Mouse (Mus musculus) hindbrain, embryonic 11.5 days (tissue): ENCODE measurements around the gene Plcl1. TPM values are rescaled to one million over a fixed set of nuclear protein-coding genes. Genes with fewer than 3 reads are reported as not detected.

ENCODE experiments used
- ATAC-seq: fragments of 200-750 bp; cut with Nextera tagmentation; 2 replicates; pipeline ENCODE4 v1.8.0; 2017; ENCODE audit warnings: mild to moderate bottlenecking, moderate TSS enrichment, moderate library complexity; ENCODE audit not compliant: low FRiP score
- DNase-seq: peaks from one replicate; pipeline ENCODE4 v3.0.0-alpha.2; 2015; ENCODE audit warnings: low spot score
- H3K27ac ChIP-seq: fragments of 300-500 bp; sonication (generic); 2 replicates; pipeline ENCODE4 v1.5.1; 2014; ENCODE audit warnings: mild to moderate bottlenecking, low read depth, low read length
- H3K27me3 ChIP-seq: fragments of 300-500 bp; sonication (generic); 2 replicates; pipeline ENCODE4 v1.6.1; 2014; ENCODE audit warnings: mild to moderate bottlenecking, low read length, moderate library complexity, mixed read lengths; ENCODE audit not compliant: control insufficient read depth, insufficient read depth
- H3K36me3 ChIP-seq: fragments of 300-500 bp; sonication (generic); 2 replicates; pipeline ENCODE4 v1.6.1; 2014; ENCODE audit warnings: mild to moderate bottlenecking, low read length, moderate library complexity, mixed read lengths; ENCODE audit not compliant: control insufficient read depth, insufficient read depth
- H3K4me1 ChIP-seq: fragments of 300-500 bp; sonication (generic); replicated peaks from 2 replicates; pipeline ENCODE4 v1.6.1; 2014; ENCODE audit warnings: low read length, mixed read lengths; ENCODE audit not compliant: control insufficient read depth, insufficient read depth
- H3K4me2 ChIP-seq: fragments of 300-500 bp; sonication (generic); replicated peaks from 2 replicates; pipeline ENCODE4 v1.6.1; 2014; ENCODE audit warnings: mild to moderate bottlenecking, low read depth, low read length
- H3K4me3 ChIP-seq: fragments of 300-500 bp; sonication (generic); 2 replicates; pipeline ENCODE4 v1.5.1; 2014; ENCODE audit warnings: low read depth, low read length
- H3K9ac ChIP-seq: fragments of 300-500 bp; sonication (generic); 2 replicates; pipeline ENCODE4 v1.6.1; 2014; ENCODE audit warnings: low read depth, low read length
- H3K9me3 ChIP-seq: fragments of 300-500 bp; sonication (generic); 2 replicates; pipeline ENCODE4 v1.6.1; 2016; ENCODE audit warnings: low read length; ENCODE audit not compliant: control insufficient read depth
- WGBS: fragments of 180-500 bp; shearing (Covaris S2); extraction: QIAGEN DNeasy Blood & Tissue Kit; methylation state at CpG from one replicate; pipeline ENCODE4 v1.1.7; 2014; 5-methylcytosine and 5-hydroxymethylcytosine counted together
- polyA plus RNA-seq: library from polyadenylated mRNA; unstranded; fragments of >200 nt; fragmentation: Nextera tagmentation; extraction: Ambion mirVana; gene quantifications from 2 replicates; pipeline ENCODE4 v1.2.1, GENCODE M21; 2014

Plcl1 gene
- polyA plus RNA-seq, 1 experiment from 2014 or later = 2.8 TPM

DNA sequence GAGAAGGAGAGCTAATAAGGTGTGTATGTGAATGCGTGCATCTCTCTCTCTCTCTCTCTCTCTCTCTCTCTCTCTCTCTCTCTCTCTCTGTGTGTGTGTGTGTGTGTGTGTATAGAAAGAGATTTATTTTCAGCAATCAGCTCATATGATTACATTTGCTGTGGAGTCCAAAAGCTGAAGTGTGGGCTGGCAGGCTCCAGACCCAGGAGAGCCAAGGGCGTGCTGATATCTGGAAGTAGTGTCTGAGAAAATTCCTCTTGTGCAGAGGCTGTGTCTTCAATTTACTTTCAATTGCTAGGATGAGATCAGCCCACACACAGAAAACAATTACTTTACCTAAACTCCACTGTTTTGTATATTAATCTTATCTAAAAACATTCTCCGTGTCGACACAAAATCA, 179.7 kb downstream of the Plcl1 start:
- Histone ChIP-seq H3K4me1 (no peaks in the 10 kb centered on the region), H3K4me3 (no peak overlapping the region), H3K9me3 (no peaks in the 10 kb centered on the region), H3K27me3 (no peaks in the 10 kb centered on the region), H3K4me2 (no peak overlapping the region), H3K9ac (no peak overlapping the region), H3K36me3 (no peaks in the 10 kb centered on the region), H3K27ac (no peak overlapping the region)
- 97% methylated on average over 4 of the region's 4 CpGs for WGBS
- ATAC-seq = no peak
- DNase-seq = no peak

GRCm38 (mm10) chr1:55588090-55588489, 182.4 kb downstream of the Plcl1 start:
- no peaks in the 10 kb centered on the region for H3K9me3 ChIP-seq
- no peak overlapping the region for H3K9ac ChIP-seq
- no peak overlapping the region for H3K4me2 ChIP-seq
- no peaks in the 10 kb centered on the region for H3K36me3 ChIP-seq
- H3K27me3 ChIP-seq = no peaks in the 10 kb centered on the region
- H3K4me3 ChIP-seq = no peak overlapping the region
- no peaks in the 10 kb centered on the region for H3K4me1 ChIP-seq
- WGBS = 57% methylated on average over 6 of the region's 6 CpGs
- no peak overlapping the region for H3K27ac ChIP-seq
- no peak for ATAC-seq
- no peak for DNase-seq

DNA sequence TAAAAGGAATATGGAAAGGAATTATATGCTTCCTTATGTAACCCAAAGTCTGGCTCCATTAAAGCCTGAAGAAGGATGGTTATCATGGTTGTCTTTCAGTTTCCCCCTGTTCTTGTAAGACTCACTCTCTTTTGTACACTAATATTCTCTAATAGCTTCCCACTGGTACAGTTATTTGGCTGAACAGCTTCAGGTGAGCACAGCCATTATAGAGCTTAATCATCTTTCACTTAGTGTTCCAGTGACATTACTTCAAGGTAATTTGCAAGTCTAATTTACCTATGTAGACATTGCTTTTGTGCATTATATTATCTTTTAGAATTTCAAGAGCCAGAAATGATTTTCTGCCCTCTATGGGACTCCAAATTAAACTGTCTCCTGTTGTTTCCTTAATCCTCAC, 184.3 kb downstream of the Plcl1 start:
- no peaks in the 10 kb centered on the region for H3K36me3 ChIP-seq
- no peak for ATAC-seq

GRCm38 (mm10) chr1:55600496-55600895, 194.8 kb downstream of the Plcl1 start:
- H3K4me1 ChIP-seq = no peaks in the 10 kb centered on the region
- no peak for DNase-seq
- ATAC-seq = no peak
- no peak overlapping the region for H3K4me2 ChIP-seq
- H3K27me3 ChIP-seq = no peaks in the 10 kb centered on the region
- no peak overlapping the region for H3K27ac ChIP-seq
- 74% methylated on average over 1 of the region's 1 CpGs for WGBS
- H3K9ac ChIP-seq = no peak overlapping the region
- H3K4me3 ChIP-seq = no peak overlapping the region
- H3K9me3 ChIP-seq = no peaks in the 10 kb centered on the region
- H3K36me3 ChIP-seq = no peaks in the 10 kb centered on the region

More for the DNA sequence above, 184.3 kb downstream of the Plcl1 start:
- no peak overlapping the region for H3K4me2 ChIP-seq
- no peaks in the 10 kb centered on the region for H3K27me3 ChIP-seq
- H3K4me1 ChIP-seq = no peaks in the 10 kb centered on the region
- H3K27ac ChIP-seq = no peak overlapping the region
- H3K4me3 ChIP-seq = no peak overlapping the region
- no peak overlapping the region for H3K9ac ChIP-seq
- DNase-seq = no peak
- no peaks in the 10 kb centered on the region for H3K9me3 ChIP-seq

DNA sequence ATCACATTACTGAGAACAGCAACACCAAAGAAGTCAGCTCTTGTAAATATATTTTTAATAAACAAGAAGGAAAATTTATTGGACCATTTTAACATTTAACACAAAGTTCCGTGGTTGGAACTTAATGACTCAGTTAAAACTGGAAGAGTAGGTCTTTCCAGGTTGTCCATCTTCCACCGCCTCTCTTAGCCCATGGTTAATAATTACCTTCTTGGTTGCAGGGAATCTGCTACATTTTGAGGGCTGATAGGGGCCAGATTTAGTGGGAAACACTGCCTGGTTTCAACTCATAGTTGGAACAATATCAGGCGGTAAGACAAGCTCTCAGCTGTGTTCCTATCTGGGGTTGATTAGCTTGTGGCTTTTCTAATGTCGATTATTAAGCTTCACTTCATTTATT, 198.9 kb downstream of the Plcl1 start:
- Histone ChIP-seq H3K4me1 (no peaks in the 10 kb centered on the region), H3K36me3 (no peaks in the 10 kb centered on the region), H3K27me3 (no peaks in the 10 kb centered on the region), H3K9me3 (no peaks in the 10 kb centered on the region), H3K9ac (no peak overlapping the region), H3K4me2 (no peak overlapping the region), H3K4me3 (no peak overlapping the region), H3K27ac (no peak overlapping the region)
- no peak for DNase-seq
- 92% methylated on average over 4 of the region's 4 CpGs for WGBS
- no peak for ATAC-seq

GRCm38 (mm10) chr1:55605450-55605849, 199.7 kb downstream of the Plcl1 start:
- no peak for DNase-seq

GRCm38 (mm10) chr1:55605956-55606355, 200.2 kb downstream of the Plcl1 start:
- no peak overlapping the region for H3K4me3 ChIP-seq
- no peaks in the 10 kb centered on the region for H3K4me1 ChIP-seq
- H3K36me3 ChIP-seq = no peaks in the 10 kb centered on the region
- H3K4me2 ChIP-seq = no peak overlapping the region
- 75% methylated on average over 2 of the region's 2 CpGs for whole genome bisulfite sequencing
- H3K27ac ChIP-seq = no peak overlapping the region
- ATAC-seq (no peak), DNase-seq (no peak)
- H3K9me3 ChIP-seq = no peaks in the 10 kb centered on the region
- no peaks in the 10 kb centered on the region for H3K27me3 ChIP-seq
- no peak overlapping the region for H3K9ac ChIP-seq

More at GRCm38 (mm10) chr1:55605450-55605849, 199.7 kb downstream of the Plcl1 start:
- no peaks in the 10 kb centered on the region for H3K27me3 ChIP-seq
- H3K27ac ChIP-seq = no peak overlapping the region
- no peaks in the 10 kb centered on the region for H3K4me1 ChIP-seq
- no peaks in the 10 kb centered on the region for H3K9me3 ChIP-seq
- WGBS = 69% methylated on average over 4 of the region's 4 CpGs
- no peak overlapping the region for H3K4me3 ChIP-seq
- H3K36me3 ChIP-seq = no peaks in the 10 kb centered on the region
- no peak for ATAC-seq
- H3K4me2 ChIP-seq = no peak overlapping the region
- H3K9ac ChIP-seq = no peak overlapping the region

- H3K4me1 ChIP-seq = no peaks in the 10 kb centered on the region
- ATAC-seq (no peak), DNase-seq (no peak)
- no peak overlapping the region for H3K4me2 ChIP-seq
- H3K27ac ChIP-seq = no peak overlapping the region
- no peaks in the 10 kb centered on the region for H3K9me3 ChIP-seq
- 69% methylated on average over 8 of the region's 8 CpGs for WGBS
- H3K27me3 ChIP-seq = no peaks in the 10 kb centered on the region
- H3K4me3 ChIP-seq = no peak overlapping the region
- no peak overlapping the region for H3K9ac ChIP-seq
- no peaks in the 10 kb centered on the region for H3K36me3 ChIP-seq
These were observed 200.7 kb downstream of the Plcl1 start for GRCm38 (mm10) chr1:55606405-55606804.

DNA sequence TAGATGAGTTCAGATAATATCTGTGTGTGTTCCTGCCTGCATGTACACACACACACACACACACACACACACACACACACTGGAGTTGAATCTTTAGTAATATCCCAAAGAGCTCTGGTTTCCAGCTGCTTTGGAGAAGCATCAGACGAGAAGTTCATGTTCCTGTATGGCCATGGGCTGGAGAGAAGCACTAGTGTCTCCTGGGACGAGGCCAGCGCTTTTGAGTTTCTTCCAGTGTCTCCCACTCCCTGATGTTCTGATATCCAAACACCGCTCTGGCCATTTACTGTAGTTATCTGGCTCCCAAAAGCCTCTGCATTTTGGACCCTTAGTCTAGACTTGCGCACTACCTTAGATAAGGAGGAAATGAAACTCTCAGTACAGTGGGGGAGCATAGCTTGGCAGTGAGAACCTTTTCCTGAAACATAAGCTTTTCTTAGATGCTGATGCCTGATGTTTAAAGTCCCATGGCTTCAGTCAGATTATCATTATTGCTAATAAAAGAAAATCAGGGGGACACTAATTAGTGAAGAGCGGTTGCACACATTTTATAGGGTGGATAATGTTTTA, 207.1 kb downstream of the Plcl1 start:
- no peak for ATAC-seq
- Histone ChIP-seq H3K4me1 (no peaks in the 10 kb centered on the region), H3K9me3 (no peaks in the 10 kb centered on the region), H3K4me2 (no peak overlapping the region), H3K36me3 (no peaks in the 10 kb centered on the region), H3K27ac (no peak overlapping the region), H3K27me3 (no peaks in the 10 kb centered on the region), H3K4me3 (no peak overlapping the region), H3K9ac (no peak overlapping the region)
- DNase-seq = no peak
- 84% methylated on average over 6 of the region's 6 CpGs for WGBS
